Mouse (Mus musculus): ENCODE measurements at regions not wholly inside any gene's neighbourhood (a gene's known extent, or its start where the extent isn't known, plus 50 kb on each side); places are given as distances from the start of the nearest gene placed in this dataset.

DNA sequence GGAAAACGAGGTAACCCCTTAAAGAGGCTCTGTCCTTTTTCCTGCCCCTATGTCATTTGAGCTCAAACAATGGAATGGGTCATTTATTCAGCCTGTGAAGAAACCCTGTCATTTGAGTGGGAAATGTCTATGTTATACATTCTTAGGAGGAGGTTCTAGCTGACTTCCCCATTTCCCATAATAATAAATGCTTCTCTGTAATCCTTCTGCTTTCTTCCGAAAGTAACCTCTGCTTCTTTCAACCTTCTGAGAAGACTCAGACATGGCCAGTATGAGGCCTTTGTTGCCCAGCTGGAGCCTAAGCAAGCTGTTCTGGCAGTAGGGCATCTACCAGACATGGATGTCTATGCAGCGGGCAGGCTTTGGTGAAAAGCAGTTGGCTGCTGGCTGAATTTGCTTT lies 150.2 kb upstream of the Pik3r1 start:
- no peak for DNase-seq (ENCODE audit: low spot score in 2 of 2)
- intact Hi-C loops (cut with DNase I): loop anchor here (10.0 kb wide), 1 partner anchor 727 kb away; no protein-coding TSS in a partner anchor

DNA sequence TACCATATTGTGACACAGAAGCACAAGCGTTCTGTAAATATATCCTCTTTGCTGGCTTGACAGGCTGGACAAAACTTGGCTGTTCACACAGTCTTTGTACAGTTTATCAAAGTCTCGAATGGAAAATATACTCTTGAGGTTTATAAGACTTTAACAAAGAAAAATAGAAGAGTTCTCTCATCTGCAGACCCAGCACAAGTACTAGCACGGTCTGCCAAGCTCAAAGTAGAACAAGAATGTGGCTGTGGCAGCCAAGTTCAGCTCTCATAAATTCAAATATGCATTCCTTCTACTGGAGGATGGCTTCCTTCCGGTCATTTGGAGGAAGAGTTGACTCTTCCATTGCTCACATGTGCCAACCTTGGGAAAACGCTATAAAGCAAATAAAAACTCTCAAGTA lies 151.2 kb upstream of the Pik3r1 start:
- DNase-seq (ENCODE audit: low spot score in 2 of 2): peak in 1 of 2 experiments; percentile 17
- intact Hi-C loops (cut with DNase I): loop anchor here (10.0 kb wide), 1 partner anchor 726 kb away; no protein-coding TSS in a partner anchor

DNA sequence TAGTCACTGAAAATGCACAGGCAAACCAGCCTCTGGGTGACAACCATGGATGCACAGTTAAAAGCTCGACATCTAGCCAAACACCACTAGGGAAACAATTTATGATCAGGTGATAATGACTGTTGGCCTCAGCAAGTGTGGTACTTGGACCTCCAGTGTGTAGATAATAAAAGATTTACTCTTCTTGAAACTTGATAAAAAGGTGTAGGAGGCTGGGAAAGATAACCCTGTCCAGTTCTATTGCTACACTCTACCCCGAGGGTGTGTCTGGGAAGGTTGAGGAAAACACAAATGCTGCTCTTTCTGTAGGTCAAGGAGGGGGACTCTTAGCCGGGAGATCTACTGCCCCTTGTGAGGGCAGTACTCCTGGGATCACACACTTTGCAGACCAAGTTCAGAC lies 152.4 kb upstream of the Pik3r1 start:
- intact Hi-C loops (cut with DNase I): no loop called here
- DNase-seq (ENCODE audit: low spot score in 2 of 2): no peak

DNA sequence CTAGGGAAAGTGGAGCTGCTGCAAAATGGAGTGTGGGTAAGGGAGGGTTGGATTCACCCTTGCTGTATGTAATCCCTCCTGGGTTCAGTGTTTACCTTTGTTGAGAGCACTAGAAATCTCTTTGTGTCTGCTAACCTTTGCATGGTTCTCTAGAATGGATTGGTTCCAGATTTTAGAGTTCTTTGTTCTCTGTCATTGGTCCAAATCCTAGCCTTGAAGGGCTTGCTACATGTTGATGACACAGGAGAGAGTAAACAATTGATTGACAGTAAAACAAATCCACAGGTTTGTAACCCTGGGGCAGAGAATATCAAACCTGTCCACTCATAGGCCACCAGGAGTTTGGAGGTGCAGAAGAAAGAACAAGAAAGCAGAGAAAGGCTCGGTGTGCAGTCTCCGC lies 156.6 kb upstream of the Pik3r1 start:
- intact Hi-C loops (cut with DNase I): no loop called here
- DNase-seq (ENCODE audit: low spot score in 2 of 2): no peak

DNA sequence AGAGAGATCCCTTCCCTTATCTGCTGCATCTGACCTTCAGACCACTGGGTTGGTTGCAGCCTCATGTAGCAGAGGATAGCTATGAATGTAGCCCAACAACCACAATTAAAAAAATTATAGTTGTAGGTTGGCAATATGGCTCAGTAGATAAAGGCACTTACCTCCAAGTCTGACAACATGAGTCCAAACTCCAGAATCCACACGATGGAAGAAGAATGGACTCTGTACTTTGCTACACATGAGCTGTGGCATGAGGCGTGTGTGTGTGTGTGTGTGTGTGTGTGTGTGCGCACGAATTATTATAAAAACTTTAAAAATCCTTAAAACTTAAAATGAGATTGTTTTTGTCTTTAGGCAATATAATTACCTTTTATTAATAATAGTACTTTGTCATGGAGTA lies 163.2 kb upstream of the Pik3r1 start:
- intact Hi-C loops (cut with DNase I): no loop called here
- no peak for DNase-seq (ENCODE audit: low spot score in 2 of 2)

DNA sequence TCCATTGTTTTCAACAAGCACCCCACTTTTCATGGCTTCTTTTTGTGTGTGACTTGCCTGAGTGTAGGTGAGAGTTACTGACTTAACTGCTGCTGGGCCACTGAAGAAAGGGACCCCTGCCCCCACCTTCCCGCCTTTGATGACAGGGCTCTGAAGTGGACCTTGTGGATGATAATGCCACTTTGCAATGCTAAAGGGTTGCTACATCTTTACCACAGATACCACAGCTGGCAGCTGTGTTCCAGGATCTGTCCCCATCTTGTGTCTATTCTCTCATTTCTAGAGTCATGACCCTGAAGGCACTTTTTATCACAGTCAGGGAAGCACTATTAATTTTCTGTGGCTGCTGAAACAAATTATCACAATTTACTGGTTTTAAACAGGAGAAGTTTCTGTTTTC lies 163.9 kb upstream of the Pik3r1 start:
- DNase-seq (ENCODE audit: low spot score in 2 of 2): no peak
- intact Hi-C loops (cut with DNase I): no loop called here

DNA sequence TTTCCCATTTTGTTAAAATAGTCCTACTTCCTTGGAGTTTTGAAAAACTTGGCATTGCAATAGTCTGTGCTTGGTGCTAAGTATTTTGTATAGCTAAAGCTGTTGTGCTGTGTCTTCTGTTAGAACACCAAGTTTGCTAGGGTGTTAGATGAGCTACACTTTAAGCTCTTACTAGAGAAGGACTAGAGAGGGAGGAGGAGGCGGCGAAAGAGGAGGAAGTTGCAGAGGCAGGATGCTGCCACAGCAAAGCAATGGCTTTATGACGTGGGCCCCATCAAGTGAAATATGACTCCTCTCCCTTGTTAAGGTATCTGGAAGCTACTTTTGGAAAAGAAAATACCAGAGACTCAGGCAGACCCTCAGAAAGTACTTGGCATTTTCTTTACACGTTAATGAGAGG lies 167.8 kb upstream of the Pik3r1 start:
- intact Hi-C loops (cut with DNase I): no loop called here
- peak in 1 of 2 experiments; percentile 66 for DNase-seq (ENCODE audit: low spot score in 2 of 2)

DNA sequence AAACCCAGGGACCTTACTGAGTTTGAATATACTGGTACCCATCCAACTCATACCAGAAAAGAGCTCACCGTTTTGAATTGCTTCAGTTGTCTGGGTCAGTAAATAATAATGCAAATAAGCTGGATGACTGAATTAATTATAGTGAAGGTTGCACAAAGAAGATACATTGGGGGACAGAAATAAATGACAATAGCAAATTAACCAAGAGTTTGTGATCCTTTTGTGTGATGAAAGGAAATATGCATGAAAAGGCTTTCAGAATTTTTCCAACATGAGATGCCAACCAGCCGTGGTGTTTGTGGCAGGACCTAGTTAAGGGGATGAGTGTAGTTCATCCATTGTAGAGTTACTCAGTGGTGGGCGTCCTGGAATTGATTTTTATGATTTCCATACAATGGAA lies 186.5 kb upstream of the Pik3r1 start:
- DNase-seq (ENCODE audit: low spot score in 2 of 2): no peak
- intact Hi-C loops (cut with DNase I): no loop called here

DNA sequence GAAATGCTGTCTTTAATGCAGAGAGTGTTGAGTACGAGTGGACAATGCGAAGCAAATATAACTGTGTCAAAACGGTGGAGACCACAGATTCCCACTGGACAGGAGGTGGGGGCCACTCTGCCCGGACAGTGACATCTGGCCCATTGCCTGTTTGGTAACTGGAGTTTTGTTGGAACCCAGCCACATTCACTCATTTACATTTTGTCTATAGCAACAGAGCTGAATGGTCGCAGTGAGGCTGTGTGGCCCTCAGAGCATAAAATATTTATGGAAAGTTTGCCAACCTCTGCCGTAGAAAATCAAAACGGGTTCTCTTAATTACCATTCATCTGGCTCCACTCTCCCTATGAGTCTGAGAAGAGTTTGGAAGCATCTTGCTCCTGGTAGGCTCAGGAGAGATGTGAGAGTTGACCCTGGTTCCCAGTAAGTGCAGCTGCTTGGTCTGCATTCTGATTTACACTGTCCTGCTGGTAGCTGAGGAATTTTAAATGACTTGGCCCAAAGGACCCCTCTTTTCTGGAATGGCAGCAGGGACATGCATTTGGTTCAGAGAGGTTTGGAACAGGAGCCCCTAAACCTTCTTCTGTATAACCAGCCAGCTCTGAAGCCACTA lies 187.9 kb upstream of the Pik3r1 start:
- intact Hi-C loops (cut with DNase I): no loop called here
- DNase-seq (ENCODE audit: low spot score in 2 of 2): no peak

DNA sequence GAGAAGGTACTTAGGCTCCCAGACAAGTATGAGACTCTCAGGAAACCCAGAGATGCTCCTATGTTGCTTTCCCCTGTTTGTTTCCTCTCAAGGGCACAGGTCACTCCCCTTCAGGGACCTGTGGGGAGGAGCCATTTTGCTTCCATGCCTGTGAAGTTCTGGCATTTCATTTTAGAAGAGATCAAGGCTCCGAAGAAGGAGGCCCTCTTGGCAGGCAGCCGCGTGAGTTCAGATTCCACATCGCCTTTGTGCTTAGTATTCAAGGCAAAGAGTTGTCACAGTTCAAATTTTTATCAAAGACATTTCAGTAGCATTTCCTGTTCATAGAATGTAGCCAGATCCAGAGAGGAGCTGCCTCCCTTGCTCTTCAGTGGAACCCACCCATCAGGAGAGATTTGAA lies 189.8 kb upstream of the Pik3r1 start:
- no peak for DNase-seq (ENCODE audit: low spot score in 2 of 2)
- intact Hi-C loops (cut with DNase I): no loop called here

DNA sequence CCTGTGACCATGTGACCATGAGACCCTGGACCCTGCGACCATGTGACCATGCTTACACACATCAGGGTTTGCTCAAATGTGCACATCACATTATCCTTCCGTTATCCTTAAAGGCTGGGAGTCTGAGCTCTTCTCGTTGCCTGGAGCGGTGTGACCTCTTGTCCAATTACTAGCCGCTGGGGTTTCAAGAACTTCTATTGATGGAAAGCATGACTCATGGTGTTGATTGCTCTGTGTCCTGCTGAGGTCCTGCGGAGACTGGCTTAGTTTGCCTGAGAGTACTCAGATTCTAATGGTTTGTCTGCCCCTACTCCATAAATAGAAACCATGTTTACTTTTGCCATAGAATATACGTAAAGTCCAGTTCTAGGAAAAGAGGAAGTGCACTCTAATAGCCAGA lies 197.5 kb upstream of the Pik3r1 start:
- intact Hi-C loops (cut with DNase I): no loop called here
- no peak for DNase-seq (ENCODE audit: low spot score in 2 of 2)

DNA sequence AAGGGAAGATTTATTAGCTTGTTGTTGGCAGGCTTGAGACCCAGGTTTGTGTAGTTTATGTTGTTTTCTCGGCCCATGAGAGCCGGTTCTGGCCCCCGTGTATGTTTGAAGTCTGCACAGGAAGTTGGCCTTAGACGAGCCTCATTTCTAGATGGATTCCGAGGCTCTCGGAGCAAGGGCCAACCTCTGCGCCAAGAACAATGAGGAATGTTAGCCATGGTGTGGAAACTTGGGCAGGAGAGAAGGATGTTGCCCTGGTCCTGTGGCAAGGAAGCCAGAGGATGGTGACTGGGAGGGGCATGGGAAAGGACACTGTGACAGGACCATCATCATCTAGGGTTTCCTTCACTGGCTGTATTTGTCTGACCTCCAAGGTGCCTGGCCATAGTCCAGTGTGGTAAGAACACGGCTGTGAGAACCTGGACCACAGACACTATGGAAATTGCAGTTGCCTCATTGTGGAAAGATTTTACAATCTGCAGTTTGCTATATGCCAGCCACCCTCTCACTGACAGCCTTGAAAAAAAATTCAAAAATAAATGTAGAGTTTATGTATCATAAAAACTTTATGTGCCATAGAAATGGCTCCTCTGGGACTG lies 198.9 kb upstream of the Pik3r1 start:
- intact Hi-C loops (cut with DNase I): no loop called here
- DNase-seq (ENCODE audit: low spot score in 2 of 2): no peak

DNA sequence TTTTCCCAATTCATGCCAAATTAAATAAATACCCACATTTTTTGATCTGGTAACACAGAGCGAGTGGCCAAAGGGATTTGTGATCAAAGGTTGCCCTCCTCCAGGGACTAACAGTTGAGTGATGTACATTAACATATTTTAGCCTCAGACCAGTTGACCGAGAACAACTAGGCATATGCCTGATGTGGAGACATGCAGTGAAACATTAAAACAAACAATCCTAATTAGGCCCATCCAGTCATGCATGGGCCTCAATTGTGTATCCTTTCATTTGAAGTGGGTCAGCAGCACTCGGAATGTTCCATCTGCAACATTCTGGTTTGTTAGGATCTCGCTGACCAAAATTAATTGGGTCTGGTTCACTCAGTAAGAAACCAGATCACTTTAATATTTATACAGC lies 199.4 kb upstream of the Pik3r1 start:
- no peak for DNase-seq (ENCODE audit: low spot score in 2 of 2)
- intact Hi-C loops (cut with DNase I): no loop called here

DNA sequence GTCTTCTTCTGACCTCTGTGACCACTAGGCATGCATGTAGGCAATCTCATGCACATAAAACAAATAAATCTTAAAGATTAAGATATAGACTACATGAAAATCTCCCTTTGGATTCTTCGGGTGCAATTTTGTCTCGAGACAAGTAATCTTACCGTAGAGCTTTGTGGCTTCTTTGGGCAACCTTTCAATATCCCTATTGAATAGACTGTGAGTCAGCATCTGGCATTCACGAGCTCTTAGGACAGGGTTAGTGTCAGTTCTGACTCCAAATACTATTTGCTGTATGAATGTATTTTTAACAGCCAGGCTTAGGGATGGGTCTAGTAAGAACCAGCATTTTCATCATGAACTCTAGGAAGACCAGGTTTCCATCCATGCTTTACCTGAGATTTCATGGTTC lies 208.7 kb upstream of the Pik3r1 start:
- DNase-seq (ENCODE audit: low spot score in 2 of 2): no peak
- intact Hi-C loops (cut with DNase I): no loop called here

DNA sequence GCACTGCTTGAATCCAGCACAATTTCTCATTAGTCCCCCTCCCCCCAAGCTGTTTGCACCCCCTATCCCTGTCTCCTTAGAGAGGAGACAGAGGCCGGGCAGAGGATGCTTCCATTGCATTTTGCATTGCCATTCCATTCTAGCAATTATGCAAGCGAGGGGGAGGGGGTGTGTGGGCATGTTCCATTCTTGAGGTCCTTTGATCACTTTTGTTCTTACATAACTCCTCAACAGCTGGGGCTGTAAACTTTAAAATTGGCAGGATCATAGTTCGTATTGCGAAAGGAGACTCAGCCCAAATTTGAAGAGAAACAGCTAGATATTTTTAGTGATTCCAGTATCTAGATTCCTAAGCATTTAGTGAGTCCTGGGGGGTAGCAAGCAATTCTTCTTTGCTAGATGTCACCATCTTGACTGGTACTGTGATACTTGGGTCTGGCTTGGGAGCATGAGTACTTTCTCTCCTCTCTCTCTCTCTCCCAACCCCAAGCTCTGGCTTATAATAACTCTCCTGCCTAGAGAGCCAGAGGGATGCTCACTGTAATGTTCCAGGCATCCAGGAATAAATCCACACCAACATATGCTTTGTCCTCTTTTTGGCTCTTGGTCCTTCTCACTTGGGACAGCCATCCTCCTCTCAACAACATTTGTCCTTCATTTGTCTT lies 212.3 kb upstream of the Pik3r1 start:
- DNase-seq (ENCODE audit: low spot score in 2 of 2): peak in 1 of 2 experiments; percentile 5
- intact Hi-C loops (cut with DNase I): no loop called here

DNA sequence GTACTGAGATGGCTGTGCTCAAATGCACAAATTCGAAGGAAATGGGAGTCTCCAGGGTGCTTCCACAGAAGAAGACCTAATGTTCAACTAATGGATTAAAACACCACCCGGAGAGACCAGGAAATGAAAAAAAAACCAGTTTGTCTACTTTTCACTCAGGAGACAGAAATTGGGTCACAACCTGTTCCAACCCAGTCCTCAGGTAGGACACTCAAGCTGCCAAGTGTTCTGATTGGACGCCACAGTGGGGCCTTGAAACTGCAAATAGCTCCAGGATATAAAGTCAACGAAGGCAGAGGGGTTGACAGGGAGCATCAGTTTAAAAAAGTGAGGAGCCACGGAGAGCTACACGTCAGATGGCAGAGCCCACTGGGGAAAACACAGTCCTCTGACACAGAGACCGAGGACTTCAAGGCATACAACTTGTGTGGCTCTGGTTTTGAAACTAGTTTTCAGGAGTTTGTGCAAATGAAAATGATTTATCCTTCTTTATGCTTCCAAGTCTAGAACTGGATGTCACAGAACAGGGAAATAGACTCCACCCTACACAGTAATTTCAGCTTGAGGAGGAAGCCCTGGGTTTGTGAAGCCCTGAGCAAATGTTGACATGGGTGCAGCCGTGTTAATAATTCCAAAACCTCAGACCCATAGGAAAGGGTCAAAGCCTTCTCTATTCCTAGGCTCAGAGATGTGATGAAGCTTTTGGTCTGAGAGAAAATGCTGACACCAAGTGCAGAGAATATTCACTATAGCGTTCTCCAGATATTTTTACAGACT lies 220.8 kb upstream of the Pik3r1 start:
- intact Hi-C loops (cut with DNase I): no loop called here
- no peak for DNase-seq (ENCODE audit: low spot score in 2 of 2)

DNA sequence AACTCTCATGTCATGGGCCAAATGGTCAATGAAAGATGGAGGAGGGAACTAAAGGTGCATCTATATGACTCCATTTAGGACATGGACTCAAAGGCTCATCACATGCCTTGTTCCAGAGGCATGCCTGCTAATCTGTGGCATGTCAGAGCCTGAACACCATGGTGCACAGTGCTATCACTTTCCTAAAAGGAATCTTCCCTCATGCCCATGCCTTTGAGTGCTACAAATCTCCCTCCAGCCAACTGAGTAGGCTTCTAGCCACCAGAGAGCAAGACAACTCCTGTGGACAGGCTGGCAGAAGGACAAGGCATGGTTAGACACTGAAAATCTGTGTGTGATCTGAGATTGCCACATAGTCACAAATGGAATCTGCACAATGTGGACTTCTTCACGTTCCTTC lies 223.7 kb upstream of the Pik3r1 start:
- intact Hi-C loops (cut with DNase I): no loop called here
- no peak for DNase-seq (ENCODE audit: low spot score in 2 of 2)

DNA sequence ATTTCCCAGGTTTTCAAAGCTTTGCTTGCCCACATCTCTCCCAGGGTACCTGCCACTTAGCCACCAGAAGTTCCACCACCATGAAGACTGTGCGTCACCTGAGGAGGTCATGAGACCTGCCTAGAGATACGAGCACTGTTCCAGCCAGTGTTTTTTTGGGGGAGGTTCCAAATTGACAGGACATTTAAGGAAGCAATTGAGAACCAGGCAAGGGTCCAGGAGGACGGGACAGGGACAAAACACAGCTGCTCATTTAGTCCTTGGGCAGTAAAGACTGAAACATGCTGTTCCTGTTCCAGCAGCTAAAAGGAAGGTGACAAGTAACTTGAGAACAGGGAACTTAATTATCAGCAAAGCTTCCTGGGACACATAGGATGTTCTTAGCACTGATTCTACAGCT lies 226.8 kb upstream of the Pik3r1 start:
- no peak for DNase-seq (ENCODE audit: low spot score in 2 of 2)
- intact Hi-C loops (cut with DNase I): no loop called here

DNA sequence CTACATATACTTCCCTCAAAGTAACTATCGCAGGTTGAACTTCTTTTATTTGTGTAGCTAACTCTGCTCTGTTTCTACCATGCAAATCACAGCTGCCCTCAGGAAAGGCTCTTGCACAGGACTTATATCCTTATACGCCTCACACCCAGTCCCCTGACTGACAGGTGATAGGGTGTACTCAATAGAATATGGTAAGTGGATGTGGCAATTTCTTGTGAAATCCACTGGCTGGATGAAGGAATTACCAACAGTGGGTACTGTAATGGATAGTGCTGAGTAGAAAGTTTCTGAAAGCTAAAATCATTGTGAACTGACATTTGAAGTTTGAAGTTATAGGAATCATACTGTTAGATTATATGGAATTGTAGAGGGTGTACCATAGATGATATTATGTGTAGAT lies 227.5 kb upstream of the Pik3r1 start:
- intact Hi-C loops (cut with DNase I): no loop called here
- DNase-seq (ENCODE audit: low spot score in 2 of 2): no peak

DNA sequence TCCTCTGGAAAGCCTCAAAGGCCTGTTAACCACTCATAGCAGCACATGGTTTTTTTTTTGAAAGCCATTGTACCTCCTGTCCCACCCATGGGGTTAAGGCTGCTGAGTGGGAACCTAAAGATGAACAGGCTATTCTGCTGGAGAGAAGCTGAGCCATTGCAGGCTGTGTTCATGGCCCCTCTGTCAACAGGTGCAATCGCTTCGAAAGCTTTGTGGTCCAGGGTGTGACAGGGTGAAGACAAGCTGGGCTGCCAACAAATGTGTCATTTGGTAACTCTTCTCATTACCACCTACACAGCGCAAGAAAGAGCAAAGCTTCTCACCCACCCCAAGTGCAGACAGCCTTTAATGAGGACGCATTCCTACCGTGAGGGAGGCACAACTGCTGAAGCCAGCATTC lies 228.1 kb upstream of the Pik3r1 start:
- DNase-seq (ENCODE audit: low spot score in 2 of 2): no peak
- intact Hi-C loops (cut with DNase I): no loop called here

DNA sequence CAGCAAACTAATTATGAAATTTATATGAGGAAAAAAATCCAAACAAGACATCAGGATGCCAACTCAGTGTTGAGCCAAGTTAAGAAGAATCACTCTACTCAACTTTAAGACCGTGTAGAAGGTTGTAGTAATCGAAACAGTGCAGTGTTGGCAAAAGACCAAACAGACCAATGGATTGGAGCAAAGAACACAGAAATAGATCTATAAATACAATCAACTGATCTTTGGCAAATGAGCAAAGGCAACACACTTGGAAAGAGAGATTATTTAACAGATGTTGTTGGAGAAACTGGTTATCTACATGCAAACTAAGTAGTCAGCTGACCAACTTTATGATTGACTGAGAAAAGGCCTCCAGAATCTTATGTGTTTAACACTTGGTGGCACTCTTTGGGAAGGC lies 229.4 kb upstream of the Pik3r1 start:
- no peak for DNase-seq (ENCODE audit: low spot score in 2 of 2)
- intact Hi-C loops (cut with DNase I): no loop called here

All from left cerebral cortex, postnatal 25 days (tissue).